Mouse (Mus musculus) forebrain, embryonic 11.5 days (tissue): ENCODE results near the gene Gm10720. TPM values are rescaled to one million over a fixed set of nuclear protein-coding genes. Genes with fewer than 3 reads are reported as not detected.
"Not testable (repeated sequence)": the region's sequence is repeated elsewhere in the genome, so short reads cannot be mapped to it uniquely, and the experiment has no call there.

ENCODE experiments used
- ATAC-seq: fragments of 200-750 bp; cut with Nextera tagmentation; replicated peaks from 2 replicates; pipeline ENCODE4 v1.8.0; 2017; ENCODE audit warnings: moderate TSS enrichment; ENCODE audit not compliant: low FRiP score
- DNase-seq: peaks from one replicate; pipeline ENCODE4 v3.0.0-alpha.2; 2017; ENCODE audit warnings: low spot score
- H3K27ac ChIP-seq: fragments of 300-500 bp; sonication (generic); 2 replicates; pipeline ENCODE4 v1.5.1; 2014; ENCODE audit warnings: low read depth, low read length
- H3K27me3 ChIP-seq: fragments of 300-500 bp; sonication (generic); 2 replicates; pipeline ENCODE4 v1.6.1; 2014; ENCODE audit warnings: mild to moderate bottlenecking, low read length, mixed read lengths; ENCODE audit not compliant: control insufficient read depth, insufficient read depth
- H3K36me3 ChIP-seq: fragments of 300-500 bp; sonication (generic); 2 replicates; pipeline ENCODE4 v1.6.1; 2014; ENCODE audit warnings: mild to moderate bottlenecking, low read length, moderate library complexity, mixed read lengths; ENCODE audit not compliant: control insufficient read depth, insufficient read depth
- H3K4me1 ChIP-seq: fragments of 300-500 bp; sonication (generic); replicated peaks from 2 replicates; pipeline ENCODE4 v1.6.1; 2014; ENCODE audit warnings: low read length, mixed read lengths; ENCODE audit not compliant: control insufficient read depth, insufficient read depth
- H3K4me2 ChIP-seq: fragments of 300-500 bp; sonication (generic); 2 replicates; pipeline ENCODE4 v1.6.1; 2014; ENCODE audit warnings: low read depth, mild to moderate bottlenecking, low read length, moderate library complexity, mixed read lengths; ENCODE audit not compliant: severe bottlenecking
- H3K4me3 ChIP-seq: fragments of 300-500 bp; sonication (generic); 2 replicates; pipeline ENCODE4 v1.5.1; 2014; ENCODE audit warnings: low read depth, low read length
- H3K9ac ChIP-seq: fragments of 300-500 bp; sonication (generic); 2 replicates; pipeline ENCODE4 v1.6.1; 2014; ENCODE audit warnings: low read length
- H3K9me3 ChIP-seq: fragments of 300-500 bp; sonication (generic); 2 replicates; pipeline ENCODE4 v1.6.1; 2016; ENCODE audit warnings: low read length, mixed read lengths; ENCODE audit not compliant: control insufficient read depth
- WGBS: fragments of 180-500 bp; shearing (Covaris S2); extraction: QIAGEN DNeasy Blood & Tissue Kit; methylation state at CpG from one replicate; pipeline ENCODE4 v1.1.7; 2014; 5-methylcytosine and 5-hydroxymethylcytosine counted together
- microRNA-seq: library from miRNA; unstranded; fragments of <30 nt; microRNA quantifications from one replicate; pipeline ENCODE4, GENCODE M21; 2016; ENCODE audit not compliant: insufficient number of aligned reads
- polyA plus RNA-seq: library from polyadenylated mRNA; unstranded; fragments of >200 nt; fragmentation: Nextera tagmentation; extraction: Ambion mirVana; gene quantifications from 2 replicates; pipeline ENCODE4 v1.2.1, GENCODE M21; 2014

Gene Gm10720
- polyA plus RNA-seq, 1 experiment from 2014 or later: not detected

DNA sequence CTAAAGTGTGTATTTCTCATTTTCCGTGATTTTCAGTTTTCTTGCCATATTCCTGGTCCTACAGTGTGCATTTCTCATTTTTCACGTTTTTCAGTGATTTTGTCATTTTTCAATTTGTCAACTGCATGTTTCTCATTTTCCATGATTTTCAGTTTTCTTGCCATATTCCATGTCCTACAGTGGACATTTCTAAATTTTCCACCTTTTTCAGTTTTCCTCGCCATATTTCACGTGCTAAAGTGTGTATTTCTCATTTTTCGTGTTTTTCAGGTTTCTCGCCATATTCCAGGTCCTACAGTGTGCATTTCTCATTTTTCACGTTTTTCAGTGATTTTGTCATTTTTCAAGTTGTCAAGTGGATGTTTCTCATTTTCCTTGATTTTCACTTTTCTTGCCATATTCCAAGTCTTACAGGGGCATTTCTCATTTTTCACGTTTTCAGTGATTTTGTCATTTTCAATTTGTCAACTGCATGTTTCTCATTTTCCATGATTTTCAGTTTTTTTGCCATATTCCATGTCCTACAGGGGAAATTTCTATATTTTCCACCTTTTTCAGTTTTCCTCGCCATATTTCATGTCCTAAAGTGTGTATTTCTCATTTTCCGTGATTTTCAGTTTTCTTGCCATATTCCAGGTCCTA lies 15.3 kb downstream of the Gm10720 start:
- ATAC-seq (0 out of 2 replicates have a peak, but pooled peaks have one; percentile 47), DNase-seq (peak; percentile 77)
- not testable (repeated sequence) for H3K27me3 ChIP-seq, H3K4me2 ChIP-seq, H3K36me3 ChIP-seq, H3K9ac ChIP-seq, H3K27ac ChIP-seq, H3K4me1 ChIP-seq, H3K9me3 ChIP-seq, H3K4me3 ChIP-seq
- WGBS: 65% methylated on average over 2 of the region's 10 CpGs

DNA sequence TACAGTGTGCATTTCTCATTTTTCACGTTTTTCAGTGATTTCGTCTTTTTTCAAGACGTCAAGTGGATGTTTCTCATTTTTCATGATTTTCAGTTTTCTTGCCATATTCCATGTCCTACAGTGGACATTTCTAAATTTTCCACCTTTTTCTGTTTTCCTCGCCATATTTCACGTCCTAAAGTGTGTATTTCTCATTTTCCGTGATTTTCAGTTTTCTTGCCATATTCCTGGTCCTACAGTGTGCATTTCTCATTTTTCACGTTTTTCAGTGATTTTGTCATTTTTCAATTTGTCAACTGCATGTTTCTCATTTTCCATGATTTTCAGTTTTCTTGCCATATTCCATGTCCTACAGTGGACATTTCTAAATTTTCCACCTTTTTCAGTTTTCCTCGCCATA lies 18.8 kb downstream of the Gm10720 start, which contains the start of gene Gm17535:
Gene Gm17535, plus strand, starts transcription at position 301 of the 400 bp plus-strand sequence.
- not testable (repeated sequence) for H3K4me3 ChIP-seq, DNase-seq, H3K9me3 ChIP-seq, H3K36me3 ChIP-seq, H3K4me2 ChIP-seq, H3K27me3 ChIP-seq, H3K9ac ChIP-seq, H3K27ac ChIP-seq, ATAC-seq, H3K4me1 ChIP-seq
- no CpG with 5 or more reads among the region's 8 CpGs for WGBS

DNA sequence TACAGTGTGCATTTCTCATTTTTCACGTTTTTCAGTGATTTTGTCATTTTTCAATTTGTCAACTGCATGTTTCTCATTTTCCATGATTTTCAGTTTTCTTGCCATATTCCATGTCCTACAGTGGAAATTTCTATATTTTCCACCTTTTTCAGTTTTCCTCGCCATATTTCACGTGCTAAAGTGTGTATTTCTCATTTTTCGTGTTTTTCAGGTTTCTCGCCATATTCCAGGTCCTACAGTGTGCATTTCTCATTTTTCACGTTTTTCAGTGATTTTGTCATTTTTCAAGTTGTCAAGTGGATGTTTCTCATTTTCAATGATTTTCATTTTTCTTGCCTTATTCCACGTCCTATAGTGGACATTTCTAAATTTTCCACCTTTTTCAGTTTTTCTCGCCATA lies 21.1 kb downstream of the Gm10720 start, which contains the start of gene Gm10715:
Gene Gm10715, plus strand, starts transcription at position 301 of the 400 bp plus-strand sequence.
- not testable (repeated sequence) for H3K4me2 ChIP-seq, H3K9ac ChIP-seq, H3K4me3 ChIP-seq, ATAC-seq, H3K4me1 ChIP-seq, H3K36me3 ChIP-seq, DNase-seq, H3K27ac ChIP-seq, H3K27me3 ChIP-seq, H3K9me3 ChIP-seq
- WGBS: 69% methylated on average over 6 of the region's 8 CpGs

DNA sequence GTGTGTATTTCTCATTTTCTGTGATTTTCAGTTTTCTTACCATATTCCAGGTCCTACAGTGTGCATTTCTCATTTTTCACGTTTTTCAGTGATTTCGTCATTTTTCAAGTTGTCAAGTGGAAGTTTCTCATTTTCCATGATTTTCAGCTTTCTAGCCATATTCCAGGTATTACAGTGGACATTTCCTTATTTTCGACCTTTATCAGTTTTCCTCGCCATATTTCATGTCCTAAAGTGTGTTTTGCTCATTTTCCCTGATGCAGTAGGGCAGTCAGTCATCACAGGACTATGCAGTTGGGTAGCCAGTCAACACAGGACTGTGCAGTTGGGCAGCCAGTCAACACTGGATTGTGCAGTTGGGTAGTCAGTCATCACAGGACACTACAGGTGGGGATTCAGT lies 22.7 kb downstream of the Gm10720 start:
- H3K4me1 ChIP-seq, H3K36me3 ChIP-seq, H3K4me3 ChIP-seq, DNase-seq, ATAC-seq, H3K27me3 ChIP-seq, H3K27ac ChIP-seq, H3K4me2 ChIP-seq, H3K9me3 ChIP-seq, H3K9ac ChIP-seq: not testable (repeated sequence)
- WGBS: 59% methylated on average over 4 of the region's 4 CpGs

Small RNA genes lying within 50 kb of the gene (microRNA-seq; reads per million reads assigned to microRNA genes)
- not detected for gene Mir101c

Other genes with a start within 250 kb of the Gm10720 start
- not detected in 2 replicates for gene Gm10722, start 14.7 kb upstream of the Gm10720 start, polyA plus RNA-seq
- gene Gm11168, start 12.3 kb upstream of the Gm10720 start, polyA plus RNA-seq: not detected in 2 replicates
- not detected in 2 replicates for gene Gm10721, start 2.5 kb upstream of the Gm10720 start, polyA plus RNA-seq
- gene Gm10719, start 1.8 kb downstream of the Gm10720 start, polyA plus RNA-seq: not detected in 2 replicates
- 0.71 and 0.77 TPM in 2 replicates for gene Gm10718, start 7.9 kb downstream of the Gm10720 start, polyA plus RNA-seq
- gene Gm10717, start 9.8 kb downstream of the Gm10720 start, polyA plus RNA-seq: not detected in 2 replicates
- not detected in 2 replicates for gene Gm17535, start 18.9 kb downstream of the Gm10720 start, polyA plus RNA-seq
- not detected in 2 replicates for gene Gm10715, start 21.2 kb downstream of the Gm10720 start, polyA plus RNA-seq